Mouse (Mus musculus) E14TG2a.4 (cell line): ENCODE data around the gene Grb2.

ENCODE experiments used
- CTCF ChIP-seq: conservative IDR thresholded peaks from 2 replicates; pipeline ENCODE4 v1.5.1; 2014; ENCODE audit warnings: low read length
- NANOG ChIP-seq: IDR thresholded peaks from 2 replicates; pipeline ENCODE4 v1.6.1; 2014; ENCODE audit warnings: borderline replicate concordance, low read length, mixed read lengths
- POU5F1 ChIP-seq: IDR thresholded peaks from 2 replicates; pipeline ENCODE4 v1.6.1; 2014; ENCODE audit warnings: low read length, borderline replicate concordance

DNA sequence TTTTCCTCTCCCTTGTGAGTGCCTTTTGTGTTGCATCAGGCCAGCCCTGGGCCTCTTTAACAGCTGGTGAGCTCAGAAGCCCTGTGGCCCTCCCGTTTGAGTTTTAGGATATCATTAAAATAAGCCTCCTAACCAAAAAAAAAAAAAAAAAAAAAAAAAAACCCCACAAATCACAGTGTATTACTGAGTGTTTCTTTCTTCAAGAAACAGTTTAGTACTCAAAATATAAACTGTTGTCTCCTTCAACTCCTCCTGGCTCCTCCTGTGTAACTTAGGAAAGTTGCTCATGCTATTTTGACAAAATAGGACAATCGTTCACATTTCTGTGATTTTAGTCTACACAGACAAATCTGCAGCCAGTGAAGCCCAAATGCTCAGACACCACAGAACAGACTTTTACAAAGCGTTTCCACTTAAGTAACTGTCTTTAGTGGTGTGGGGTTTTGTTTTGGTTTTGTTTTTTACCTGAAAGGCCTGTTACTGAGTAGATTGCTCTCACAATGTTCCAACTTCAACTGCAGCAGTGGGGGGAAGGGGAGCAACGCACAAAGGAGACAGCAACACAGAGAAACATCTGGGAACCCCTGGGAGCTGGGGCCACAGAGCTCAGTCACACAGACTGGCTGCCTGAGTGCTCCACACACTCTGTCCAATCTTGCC is 44.6 kb downstream of the Grb2 start:
- no peak for TF ChIP-seq CTCF
- no peak for TF ChIP-seq NANOG
- no peak for TF ChIP-seq POU5F1
